Mouse (Mus musculus) urinary bladder, adult 18-20 months (tissue): Measurements from ENCODE around the gene F7.

Experiments used
- DNase-seq, 2 experiments: peaks; one replicate each; pipeline ENCODE4 v3.0.0; 2022; ENCODE audit warnings: low spot score in 2 of 2, mixed read lengths in 2 of 2

The F7 gene

GRCm38 (mm10) chr8:13025487-13026224, at the start of gene F7:
Gene F7 (plus strand): TSS chr8:13026034.
- DNase-seq, result no peak

DNA sequence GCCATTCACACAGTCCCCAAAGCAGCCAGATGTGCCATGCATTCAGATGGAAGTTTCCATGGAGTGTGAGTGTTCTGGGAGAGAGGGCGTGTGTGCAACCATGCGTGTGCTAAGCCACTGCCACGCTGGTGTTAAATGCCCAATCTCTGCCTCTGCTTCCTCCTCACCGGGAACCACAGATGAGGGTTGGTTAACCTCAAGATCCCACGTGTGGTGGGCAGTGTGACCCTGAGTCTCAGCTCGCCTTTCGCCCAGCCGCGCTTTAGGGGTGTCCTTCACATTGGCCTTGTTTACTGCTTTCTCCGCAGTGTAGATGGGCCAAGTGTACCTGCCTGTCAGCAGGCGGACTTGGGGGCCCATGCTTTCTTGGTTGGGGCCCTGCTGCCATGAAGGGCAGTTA, 49.5 kb upstream of the F7 start:
- DNase-seq, result no peak

- no peak for DNase-seq
Observed at GRCm38 (mm10) chr8:12976723-12977122, 49.1 kb upstream of the F7 start.

DNA sequence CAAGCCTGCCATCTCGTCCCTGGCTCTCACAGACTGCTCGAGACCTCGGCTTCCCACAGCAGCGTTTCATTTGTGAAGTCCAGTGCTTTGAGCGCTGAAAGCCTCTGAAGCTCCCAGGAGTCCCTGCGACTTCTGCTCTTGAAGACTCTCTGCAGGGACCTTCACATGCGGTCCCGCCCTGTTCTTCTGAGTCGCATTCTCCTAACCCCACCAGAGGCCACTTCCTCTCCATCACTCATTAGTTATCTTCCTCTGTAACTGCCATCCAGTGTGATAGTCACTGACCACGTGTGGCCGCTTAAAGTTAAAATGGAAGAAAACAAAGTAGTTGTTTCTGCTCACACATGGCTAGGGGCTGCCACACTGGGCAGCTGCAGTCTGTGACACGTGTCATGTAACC, 48.5 kb upstream of the F7 start:
- DNase-seq, result no peak

GRCm38 (mm10) chr8:12978308-12978707, 47.5 kb upstream of the F7 start:
- DNase-seq, result no peak

DNA sequence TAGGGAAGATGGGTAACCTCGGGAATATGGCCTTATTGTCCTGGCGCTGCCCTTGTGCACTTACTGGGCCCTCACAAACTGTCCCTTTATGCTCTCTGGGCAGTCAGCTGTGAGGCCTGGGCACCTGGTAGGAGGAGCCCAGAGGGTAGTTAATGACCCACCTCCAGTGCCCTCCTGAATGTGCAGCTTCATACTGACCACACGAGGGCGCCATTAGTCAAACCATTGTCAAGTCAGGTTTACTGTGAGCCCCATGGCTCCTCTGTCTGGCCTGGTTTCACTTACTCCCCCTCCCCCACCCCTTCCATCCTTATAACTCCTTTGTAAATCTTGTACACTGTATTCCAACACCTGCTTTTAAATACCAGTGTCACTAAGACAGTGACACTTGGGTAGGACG, 47.1 kb upstream of the F7 start:
- DNase-seq, result peak in 1 of 2 experiments; percentile 21

DNA sequence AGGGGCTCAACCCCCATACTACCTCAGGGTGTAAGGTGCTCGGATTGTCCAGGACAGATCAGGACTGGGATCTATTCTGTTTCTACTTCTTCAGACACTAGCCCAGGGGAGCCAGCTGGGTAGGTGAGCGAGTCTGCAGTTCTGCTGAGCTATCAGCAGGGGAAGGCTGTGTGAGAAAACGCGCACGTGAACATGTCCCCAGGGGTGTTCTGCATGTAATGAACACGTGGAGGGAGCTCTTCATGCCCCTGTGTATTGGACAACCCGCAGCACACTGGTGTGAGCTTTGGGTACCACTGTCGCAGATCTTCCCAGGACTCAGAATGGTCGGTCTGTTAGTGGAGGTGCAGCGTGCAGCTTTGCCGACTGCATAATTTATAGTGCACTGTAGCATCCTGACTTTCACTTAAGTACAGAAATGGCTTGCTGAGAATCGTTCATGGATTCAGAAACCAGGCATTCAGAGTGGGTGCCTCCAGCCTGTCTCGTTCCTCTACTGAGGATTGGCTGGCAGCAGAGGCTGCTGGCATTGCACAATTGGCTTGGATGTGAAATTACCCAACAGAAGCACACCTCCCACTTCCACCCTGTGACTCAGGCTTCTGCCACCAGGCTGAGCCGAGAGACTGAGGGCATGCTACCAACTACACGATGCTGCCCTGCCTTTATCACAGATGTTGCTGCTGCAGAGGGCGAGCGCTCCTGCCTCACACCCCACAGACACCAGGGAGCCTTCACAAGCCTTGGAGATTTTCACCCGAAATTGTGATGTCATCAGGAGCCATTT, 42.0 kb upstream of the F7 start:
- DNase-seq, result no peak

GRCm38 (mm10) chr8:12984601-12985243, 41.1 kb upstream of the F7 start:
- no peak for DNase-seq

- DNase-seq, result no peak
Observed at GRCm38 (mm10) chr8:12985259-12985658, 40.6 kb upstream of the F7 start.

GRCm38 (mm10) chr8:12987571-12987970, 38.3 kb upstream of the F7 start:
- no peak for DNase-seq

DNA sequence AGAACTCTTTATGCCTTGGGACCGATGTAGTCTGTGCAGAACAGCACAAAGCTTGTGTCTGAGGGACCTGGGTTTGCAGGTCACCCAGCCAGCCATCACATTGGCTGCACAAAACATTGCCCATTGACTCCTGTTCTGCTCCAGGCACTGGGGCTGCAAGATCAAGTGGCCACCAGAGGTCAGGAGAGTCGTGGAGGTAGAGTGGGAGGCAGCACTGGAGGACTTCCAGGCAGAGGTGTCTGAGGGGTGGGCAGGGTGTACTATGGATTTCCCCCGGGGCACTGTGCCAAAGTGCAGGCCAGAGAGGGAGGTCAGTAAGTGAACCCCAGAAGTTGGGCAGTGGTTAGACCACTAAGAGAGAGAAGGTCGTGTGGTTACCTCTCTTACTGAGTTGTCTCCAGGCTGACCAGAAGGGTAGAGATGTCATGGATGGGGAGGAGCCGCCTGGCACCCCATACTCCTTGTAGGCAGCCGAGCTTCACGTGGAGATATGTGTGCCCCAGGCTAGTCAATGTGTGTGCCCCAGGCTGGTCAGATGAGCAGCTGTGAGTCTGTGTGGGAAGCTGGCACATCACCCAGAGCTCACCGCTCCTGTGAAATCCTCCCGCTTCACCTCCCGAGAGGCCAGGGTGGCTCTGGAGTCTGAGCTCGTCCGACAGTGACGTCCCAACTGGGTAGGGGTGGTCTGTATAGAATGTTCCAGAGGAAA, 37.0 kb upstream of the F7 start:
- no peak for DNase-seq

DNA sequence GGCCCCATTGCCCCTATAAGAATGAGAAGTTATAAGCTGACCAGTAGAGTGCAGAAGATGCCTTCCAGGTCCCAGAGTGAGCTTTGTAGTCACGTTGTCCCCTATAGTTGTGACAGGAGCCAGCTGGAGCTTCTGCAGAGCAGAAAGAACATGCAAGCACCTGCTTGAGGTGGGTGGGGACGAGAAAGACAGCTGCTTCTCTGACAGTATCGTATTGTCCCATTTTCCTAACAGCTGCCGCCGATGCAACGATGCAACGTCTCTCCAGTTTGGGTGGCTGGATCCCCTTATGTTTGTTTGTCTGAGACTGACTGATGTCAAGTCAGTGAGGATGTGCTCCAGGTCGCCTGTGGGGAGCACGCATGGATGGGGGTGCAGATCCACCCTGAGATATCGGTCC, 34.4 kb upstream of the F7 start:
- no peak for DNase-seq

- DNase-seq, result no peak
Observed at GRCm38 (mm10) chr8:12994468-12994867, 31.4 kb upstream of the F7 start.

DNA sequence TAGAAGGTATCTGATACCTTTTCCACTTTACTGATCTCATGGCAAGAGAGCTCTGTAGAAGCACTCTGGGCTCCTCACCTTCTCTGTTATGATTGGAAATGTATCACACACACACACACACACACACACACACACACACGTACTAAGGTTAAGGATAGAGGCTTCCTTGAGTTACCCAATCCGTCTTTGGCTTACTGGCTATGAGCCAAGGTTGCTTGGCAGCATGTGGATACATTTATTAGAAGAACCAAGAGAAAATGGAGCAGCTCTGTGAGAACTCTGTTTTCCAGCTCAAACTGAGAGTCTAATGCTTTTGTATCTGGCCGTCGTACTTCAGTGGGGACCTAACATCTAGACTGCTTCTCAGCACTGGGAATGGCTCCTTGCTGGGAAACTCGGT, 30.4 kb upstream of the F7 start:
- no peak for DNase-seq

DNA sequence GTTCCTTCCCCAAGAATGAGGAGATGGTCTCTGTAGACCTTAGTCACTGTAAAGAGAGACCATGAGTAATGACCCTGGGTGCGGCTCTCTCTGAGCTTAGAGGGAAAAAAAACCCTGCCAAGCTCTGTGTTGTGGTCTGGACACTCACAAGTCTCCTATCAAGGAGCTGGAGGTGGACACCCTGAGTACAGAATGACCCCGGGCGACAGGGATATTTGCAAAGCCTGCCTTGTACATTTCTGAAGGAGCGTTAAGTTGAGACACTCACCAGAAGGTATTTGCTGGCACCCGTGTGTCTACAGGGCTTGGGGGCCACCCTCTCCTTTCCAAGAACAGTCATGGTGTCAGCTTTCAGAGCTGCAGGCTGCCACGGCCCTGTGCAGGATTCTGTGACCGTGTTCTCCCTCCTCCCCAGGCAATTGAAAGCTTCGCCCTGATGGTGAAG, 29.0 kb upstream of the F7 start:
- DNase-seq, result no peak

DNA sequence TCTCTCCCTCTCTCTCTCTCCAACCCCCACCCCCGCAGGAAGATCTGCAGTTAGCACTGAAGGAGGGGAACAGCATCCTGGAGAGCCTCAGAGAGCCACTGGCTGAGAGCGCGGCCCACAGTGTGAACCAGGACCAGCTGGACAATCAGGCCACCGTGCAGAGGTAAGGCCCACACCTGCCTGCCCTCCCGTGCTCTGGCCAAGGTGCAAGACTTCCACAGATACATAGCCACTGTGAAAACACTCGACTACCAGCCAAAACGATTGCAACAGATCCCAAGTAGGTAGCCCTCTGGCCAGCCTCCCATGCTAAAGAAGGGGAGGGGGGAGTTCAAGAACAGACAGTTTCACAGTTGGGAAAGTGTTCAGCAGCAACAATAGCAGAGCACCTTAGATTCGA, 27.5 kb upstream of the F7 start:
- no peak for DNase-seq

GRCm38 (mm10) chr8:12999793-13000192, 26.0 kb upstream of the F7 start:
- no peak for DNase-seq

- DNase-seq, result no peak
Observed at GRCm38 (mm10) chr8:13007458-13007857, 18.4 kb upstream of the F7 start.

DNA sequence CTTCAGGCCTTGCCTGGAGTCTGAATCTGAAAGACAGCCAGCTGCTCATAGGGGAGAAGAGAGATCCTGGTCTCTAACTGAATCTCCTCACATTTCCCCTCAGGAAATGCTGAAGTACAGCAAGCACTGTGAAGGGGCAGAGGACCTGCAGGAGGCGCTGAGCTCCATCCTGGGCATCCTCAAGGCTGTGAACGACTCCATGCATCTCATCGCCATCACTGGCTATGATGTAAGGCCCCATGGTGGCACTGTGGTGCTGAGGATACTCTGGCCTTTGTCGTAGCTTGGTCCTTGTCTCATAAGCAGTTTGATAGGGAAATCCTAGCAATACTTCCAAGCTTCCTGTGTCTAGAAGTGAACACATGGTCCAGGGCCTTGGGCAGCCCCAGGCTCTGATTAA, 15.5 kb upstream of the F7 start:
- DNase-seq, result no peak

GRCm38 (mm10) chr8:13019560-13019959, 6.3 kb upstream of the F7 start:
- DNase-seq, result no peak

- DNase-seq, result no peak
Observed at GRCm38 (mm10) chr8:13021830-13022229, 4.0 kb upstream of the F7 start.

DNA sequence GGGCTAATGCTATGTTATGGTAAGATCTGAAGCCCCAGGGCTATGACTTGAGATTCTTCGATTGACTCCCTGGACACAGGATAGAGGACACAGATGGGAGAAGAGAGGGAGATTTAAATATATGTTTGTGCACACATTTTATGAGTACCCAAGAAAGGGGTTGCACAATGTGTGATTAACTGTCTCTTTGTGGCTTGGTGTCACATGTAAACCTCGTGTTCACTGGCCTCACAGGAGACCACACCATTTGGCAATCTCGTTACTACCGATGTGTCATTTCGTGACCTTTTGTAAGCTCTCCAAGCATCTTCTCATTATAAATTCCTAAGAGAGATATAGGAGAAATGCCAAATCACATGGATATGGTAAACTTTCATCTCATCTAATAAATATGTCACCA, 1.8 kb downstream of the F7 start:
- no peak for DNase-seq
